Mouse (Mus musculus) T-helper 2 cell (primary cell): ENCODE data around the gene T.
"Not testable (repeated sequence)": the region's sequence is repeated elsewhere in the genome, so short reads cannot be mapped to it uniquely, and the experiment has no call there.

Experiments used
- in situ Hi-C: fragments of 300-600 bp; cut with MboI, MseI; formaldehyde crosslinking; loops from one replicate; pipeline ENCODE4 v1.15.1; 2025; ENCODE audit warnings: high pct_unique_total_duplicates

T gene

DNA sequence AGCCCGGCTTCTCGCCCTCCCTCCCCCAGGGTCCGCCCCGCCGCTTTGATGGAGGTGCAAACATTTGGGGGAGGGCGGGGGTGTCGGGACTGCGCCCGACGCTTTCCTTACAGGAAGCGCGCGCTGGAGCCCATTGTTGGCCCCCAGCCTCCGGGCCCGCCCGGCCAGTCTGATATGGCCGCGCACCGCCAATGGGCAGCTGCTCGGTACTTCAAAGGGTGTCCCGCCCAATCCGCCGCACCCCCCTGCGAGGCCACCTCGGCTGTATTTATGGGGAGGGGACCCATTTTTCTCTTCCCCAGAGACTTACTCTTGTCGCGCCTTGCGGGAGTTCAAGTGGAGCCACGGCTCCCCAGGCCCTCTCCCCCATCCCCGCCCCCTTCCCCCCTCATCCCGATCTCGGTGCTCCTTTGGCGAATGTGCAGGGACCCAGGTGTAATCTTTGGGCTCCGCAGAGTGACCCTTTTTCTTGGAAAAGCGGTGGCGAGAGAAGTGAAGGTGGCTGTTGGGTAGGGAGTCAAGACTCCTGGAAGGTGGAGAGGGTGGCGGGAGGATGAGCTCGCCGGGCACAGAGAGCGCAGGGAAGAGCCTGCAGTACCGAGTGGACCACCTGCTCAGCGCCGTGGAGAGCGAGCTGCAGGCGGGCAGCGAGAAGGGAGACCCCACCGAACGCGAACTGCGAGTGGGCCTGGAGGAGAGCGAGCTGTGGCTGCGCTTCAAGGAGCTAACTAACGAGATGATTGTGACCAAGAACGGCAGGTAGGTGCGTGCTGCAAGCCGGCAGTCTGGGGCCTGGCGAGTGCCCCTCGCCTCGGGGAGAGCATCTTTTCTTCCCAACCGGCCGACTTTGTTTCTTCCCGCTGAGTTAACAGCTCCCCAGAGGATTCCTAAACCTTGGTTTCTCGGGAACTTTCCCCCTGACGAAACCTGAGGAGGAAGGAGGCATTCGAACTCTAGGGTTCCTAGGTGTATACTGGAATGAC, at the start of gene T:
Gene T (plus strand): TSS at position 446 of the 983 bp plus-strand sequence.
- in situ Hi-C loops, result no loop called here

DNA sequence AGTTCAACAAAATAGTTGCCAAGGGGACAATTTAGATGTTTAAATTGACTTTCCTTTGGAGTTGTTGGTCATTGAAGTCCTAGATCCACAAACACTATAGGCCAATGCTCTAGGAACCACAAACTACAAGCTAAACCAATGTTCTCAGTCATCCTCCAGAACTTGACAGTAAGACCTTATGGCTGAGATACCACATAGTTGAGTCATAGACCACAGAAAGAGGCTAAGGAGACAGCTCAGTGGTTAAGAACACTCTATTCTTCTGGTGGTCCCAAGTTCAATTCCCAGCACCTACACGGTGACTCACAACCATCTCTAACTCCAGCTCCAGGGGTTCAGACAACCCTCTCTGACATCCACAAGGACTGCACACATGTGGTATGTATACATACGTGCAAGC, 48.8 kb upstream of the T start:
- in situ Hi-C loops, result loop anchor here (10.0 kb wide), 1 partner anchor 121 kb away; no protein-coding TSS in a partner anchor

DNA sequence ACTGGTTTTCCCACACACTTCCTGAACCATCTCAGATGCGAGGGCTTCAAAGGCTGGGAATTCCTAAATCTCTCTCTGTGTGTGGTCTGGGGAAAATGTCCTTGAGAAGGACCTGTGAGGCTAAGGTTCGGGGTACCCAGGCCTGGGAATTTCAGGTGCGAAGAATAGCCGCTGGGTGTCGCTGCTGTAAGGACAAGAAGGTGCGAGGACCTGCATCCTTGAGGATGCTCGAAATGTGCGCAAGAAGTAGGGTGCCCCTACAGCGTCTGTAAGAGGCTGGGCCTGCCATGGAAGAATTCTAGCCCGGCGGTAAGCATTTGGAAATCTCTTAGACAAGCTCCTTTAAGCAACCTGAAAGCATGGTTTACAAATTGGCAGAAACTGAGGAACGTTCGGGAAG, 45.8 kb upstream of the T start:
- in situ Hi-C loops, result loop anchor here (10.0 kb wide), 1 partner anchor 124 kb away; no protein-coding TSS in a partner anchor

DNA sequence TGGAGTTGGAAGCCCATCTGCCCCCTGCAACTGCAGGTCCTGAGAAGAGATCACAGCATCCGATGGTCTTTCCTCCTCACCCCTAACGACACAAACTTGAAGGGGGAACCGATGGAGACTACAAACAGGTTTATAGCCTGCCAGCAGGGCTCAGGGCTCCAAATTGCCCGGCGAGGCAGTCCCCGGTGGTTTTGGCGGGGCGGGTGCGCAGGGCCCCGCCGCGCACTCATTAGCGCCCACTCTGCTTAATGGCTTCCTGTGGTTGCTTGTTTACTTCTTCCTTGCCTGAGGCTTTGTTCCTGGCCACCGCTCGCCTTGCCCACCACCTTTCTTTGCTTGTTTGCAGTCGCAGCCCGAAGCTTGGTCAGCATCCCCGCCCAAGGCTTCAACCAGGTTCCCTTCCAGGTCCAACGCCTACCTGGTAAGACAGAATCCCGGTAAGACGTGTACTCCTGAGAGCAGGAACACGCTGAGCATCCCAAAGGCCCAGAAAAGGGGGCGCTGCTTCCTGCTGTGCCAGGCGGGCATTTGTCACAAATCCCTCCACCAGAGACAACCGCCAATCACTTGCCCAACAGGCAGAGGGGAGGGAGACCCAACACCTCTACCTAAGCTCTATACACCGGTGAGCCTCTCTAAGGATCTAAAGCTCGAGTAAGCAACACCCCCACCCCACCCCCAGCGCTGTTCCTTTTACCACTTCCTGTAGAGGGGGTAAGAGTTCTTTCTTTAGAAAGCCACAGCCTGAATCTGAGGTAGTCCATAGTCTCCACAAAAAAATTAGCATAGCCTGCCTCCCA, 45.0 kb upstream of the T start:
- in situ Hi-C loops, result loop anchor here (10.0 kb wide), 1 partner anchor 124 kb away; no protein-coding TSS in a partner anchor

DNA sequence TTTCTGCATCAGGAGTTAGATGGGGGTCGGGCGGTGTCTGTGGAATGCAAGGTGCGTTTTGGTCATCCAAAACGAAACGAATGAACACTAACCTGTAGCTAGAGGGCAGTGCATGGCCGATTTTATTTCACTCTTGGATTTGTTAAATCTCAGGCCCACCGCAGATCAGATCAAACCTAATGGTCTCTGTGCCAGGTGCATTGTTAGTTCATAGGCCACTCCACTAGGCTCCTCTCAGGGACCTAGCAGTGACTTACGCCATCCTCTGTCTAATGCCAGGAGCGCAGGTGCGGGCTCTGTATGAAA, 44.5 kb upstream of the T start:
- in situ Hi-C loops, result loop anchor here (10.0 kb wide), 1 partner anchor 125 kb away; no protein-coding TSS in a partner anchor

DNA sequence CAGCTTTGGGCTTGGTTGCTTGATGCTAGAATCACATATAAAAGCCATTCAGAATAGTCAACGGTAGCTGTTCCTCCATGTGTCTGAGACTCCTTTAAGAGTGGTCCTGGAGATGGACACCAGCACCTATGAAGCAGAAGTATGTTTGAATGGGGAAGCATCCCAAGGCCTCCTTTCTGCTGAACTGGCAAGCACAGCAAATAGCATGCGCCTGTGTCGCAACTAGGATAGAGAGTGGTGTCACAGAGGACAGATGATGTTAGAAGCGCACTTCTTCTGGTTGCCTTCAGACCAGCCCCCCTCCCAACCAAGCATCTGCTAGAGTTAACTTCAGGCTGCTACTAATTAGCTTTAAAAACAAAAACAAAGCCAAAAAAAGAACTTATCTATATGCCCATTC, 43.7 kb upstream of the T start:
- in situ Hi-C loops, result no loop called here

DNA sequence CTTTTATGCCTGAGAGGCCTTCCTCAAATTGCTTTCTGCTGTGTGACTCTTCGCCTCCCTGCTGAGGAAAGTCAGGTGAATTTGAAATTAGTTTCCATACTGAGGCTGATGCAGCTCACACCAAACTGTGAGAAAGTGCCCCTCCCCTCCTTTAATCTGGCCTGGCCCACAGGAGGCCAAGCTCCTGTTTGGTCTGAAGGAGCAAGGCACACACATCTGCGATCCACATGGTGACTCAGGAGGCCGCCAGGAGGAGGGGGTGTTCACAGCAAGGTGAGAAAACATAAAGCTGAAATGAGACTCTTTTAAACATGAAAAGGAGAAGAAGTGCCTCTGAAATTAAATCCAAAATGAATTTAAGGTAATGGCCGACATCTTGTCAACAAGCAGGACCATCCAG, 37.9 kb upstream of the T start:
- in situ Hi-C loops, result no loop called here

DNA sequence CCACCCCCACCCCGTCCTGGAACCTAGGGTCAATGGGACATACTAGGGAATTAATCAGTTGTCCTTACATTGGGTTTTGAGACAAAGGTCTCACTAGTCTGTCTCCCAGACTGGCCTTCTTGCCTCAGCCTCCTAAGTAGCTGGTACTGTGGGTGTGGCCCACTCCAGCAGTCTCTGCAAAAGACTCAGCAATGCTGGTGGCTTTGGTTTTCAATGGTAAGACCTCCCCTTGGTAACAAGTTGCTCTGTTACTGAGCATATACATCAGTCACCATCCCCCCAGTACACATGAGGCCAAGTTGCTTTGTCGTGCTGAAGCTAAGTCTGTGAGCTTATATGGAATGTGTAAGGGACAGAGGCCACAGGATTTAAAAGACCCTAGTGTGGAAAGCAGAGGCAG, 36.3 kb upstream of the T start:
- in situ Hi-C loops, result no loop called here

DNA sequence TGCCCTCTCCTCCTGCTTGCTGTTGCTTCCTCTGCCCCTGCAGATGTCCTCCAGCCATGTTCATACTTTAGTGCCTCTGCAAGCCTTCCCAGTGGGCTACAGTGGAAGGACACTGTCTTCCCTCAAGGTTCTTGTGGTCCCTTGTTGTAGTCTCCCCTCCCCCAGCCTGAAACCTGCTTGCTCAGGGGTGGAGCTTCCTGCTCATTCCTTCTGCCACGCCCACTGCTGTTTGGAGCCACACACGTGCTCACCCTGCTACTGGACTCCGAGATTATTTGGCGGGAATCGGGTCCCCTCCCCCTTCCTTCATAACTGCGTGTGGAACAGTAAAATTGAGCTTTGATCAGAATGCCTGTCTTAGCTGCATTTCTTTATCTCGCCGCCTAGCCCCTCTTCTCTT, 30.3 kb upstream of the T start:
- in situ Hi-C loops, result not testable (repeated sequence)

DNA sequence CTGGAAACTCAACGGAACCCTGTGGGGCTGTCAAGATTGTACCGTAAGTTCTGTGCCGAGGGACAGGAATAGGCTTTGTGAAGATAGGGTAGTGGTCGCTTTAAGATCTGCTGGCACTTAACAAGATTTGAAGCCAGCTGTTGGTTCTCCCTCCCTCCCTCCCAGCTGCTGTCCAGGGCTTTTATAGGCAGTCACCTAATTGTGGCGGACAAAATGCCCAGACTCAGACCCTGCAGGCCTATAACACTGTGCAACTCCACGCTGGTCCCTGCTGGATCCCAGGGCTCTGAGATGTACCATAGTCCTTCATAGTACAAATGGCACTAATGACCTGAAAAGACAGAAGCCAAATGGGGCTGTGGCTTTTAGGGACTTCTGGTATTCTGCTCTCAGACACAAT, 27.9 kb upstream of the T start:
- in situ Hi-C loops, result no loop called here

DNA sequence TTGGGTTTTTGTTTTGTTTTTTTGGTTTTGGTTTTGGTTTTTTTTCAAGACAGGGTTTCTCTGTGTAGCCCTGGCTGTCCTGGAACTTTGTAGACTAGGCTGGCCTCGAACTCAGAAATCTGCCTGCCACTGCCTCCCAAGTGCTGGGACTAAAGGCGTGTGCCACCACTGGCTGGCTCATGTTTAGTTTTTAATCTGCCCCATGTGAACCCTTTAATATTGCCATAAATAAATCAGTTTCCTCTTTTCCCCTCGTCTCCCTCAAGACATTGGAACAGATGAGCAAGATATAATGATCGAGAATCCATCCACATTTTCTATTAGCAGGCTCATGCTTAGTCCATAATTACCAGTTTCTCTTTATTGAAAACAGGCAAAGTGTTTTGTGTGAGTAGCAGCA, 26.2 kb upstream of the T start:
- in situ Hi-C loops, result not testable (repeated sequence)

DNA sequence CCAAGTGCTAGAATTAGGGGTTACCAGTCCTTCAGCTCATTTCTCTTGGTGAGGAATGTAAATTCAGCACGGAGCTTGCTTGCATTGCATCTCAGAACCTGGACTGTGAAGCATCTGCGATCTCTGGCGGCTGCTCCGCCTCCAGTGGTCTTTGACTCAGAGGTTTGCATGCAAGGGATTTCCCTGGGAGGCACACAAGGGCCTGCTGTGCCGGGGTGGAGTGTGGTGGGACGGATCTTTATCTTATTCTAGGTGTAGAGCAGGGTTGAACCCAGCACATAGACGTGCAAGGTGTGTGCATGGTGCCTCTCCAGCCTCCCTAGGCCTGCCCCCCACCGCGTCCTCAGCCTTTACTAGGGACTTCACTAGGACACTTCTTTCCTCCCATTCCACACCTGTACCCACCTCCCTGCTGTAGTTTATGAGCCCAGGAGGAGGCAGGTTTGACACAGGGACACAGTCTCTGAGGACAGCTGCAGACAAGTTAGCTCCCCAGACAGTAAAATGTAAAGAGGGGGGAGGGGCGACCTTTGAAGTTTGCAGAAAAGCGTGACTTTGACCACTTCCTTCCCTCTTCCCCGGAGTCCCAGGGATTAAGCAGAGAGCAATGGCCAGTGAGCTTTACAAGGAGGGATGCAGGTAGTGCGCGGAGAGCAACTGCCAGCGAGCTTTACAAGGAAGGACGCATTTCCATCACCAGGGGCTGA, 25.5 kb upstream of the T start:
- in situ Hi-C loops, result no loop called here

DNA sequence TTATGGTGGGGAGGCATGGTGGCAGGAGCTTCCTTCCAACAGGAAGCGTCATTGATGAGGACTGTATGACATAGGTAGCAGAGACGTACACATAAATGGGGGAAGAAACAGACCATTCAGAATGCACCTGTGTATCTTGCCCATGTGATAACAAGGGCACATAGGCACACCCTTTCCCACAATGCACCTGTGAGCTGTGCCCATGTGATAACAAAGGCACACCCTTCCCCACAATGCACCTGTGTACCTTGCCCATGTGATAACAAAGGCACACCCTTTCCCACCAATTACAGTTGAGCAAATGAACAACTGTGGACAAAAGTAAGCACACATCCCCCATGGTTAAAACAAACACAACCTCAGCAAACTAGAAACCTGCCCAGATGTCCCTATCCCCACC, 23.9 kb upstream of the T start:
- in situ Hi-C loops, result no loop called here

DNA sequence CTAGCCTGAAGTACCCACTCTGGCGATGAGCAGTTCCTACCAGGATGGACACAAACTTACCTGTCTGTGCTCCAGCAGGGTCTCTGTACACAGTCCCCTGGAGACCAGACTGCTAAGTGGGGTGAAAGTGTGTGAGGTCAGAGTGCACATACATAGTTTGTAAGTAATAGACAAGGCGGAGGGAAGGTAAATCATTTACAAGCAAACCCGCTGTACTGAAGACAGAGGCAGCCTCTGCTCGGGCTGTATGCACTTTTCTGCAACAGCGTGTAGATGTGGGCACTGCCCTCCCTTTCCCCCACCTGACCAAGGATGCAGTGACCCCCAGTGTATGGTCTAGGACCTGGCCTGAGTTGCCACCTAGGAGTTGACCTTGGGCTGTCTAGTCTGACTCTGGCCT, 20.6 kb upstream of the T start:
- in situ Hi-C loops, result no loop called here

DNA sequence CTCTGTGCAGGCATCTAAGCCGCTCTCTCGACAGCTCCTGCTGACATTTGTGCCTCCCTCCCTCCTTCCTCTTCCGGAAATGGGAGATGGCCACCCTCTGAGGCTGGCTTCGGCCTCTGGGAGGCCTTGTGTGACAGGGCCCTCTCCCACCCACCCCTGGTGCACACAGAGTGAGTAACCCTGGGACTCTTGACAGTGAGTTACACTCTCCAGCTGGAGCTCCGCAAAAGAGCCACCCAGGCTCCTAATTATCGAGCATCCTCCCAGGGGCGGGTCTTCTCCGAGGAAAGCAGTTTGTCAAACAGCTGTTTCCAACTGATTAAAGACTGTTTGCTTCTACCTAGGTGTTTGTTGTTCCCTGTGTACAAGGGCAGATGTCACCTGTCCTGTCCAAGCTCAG, 18.7 kb upstream of the T start:
- in situ Hi-C loops, result no loop called here

DNA sequence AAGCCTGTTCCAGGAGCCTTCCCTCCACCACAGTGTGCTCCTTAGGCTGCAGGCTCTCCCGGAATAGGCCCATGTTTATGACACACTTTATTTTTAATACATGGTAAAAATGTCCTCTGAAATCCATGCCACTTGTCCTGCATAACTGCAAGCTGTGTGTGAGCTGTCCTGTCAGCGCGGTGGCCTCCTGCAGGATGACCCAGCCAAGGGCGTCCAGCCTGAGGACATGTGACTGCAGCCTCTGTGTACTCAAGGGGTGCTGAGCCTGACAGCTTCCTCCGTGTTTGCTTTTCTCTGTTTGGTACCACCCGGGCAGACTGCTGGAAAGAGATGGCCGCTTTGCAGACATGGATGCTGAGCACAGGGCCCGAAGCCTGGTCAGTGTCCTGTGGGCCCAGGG, 17.4 kb upstream of the T start:
- in situ Hi-C loops, result no loop called here

DNA sequence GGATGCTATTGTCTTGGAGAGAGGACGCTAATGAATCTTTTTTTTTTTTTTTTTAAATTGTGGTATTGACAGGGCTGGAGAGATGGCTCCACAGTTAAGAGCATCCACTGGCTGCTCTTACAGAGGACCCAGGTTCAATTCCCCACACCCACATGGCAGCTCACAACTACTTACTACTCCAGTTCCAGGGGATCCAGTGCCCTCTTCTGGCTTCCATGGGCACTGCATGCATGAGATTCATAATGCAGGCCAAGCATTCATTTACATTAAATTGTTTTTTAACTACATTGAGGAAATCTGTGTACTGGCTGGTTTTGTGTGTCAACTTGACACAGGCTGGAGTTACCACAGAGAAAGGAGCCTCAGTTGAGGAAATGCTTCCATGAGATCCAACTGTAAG, 13.5 kb upstream of the T start:
- in situ Hi-C loops, result no loop called here

DNA sequence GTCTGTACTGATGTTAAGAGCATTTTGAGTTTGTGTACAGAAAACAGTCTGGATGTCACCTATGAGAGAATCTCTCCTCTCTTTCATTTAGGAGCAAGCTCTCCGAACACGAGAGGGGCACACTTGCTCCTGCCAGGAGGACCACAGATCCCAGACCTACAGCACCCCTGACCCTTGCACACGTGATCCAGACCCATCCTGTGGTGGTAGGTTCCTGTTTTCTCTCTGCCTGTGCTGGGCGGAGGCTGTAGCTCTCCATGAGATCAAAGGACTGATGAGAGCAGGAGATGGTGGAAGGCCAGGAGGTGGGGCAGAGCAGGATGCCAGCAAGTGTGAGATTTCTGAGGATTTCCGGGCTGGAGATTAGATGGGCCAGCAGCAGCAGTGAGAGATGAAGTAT, 12.7 kb upstream of the T start:
- in situ Hi-C loops, result no loop called here

DNA sequence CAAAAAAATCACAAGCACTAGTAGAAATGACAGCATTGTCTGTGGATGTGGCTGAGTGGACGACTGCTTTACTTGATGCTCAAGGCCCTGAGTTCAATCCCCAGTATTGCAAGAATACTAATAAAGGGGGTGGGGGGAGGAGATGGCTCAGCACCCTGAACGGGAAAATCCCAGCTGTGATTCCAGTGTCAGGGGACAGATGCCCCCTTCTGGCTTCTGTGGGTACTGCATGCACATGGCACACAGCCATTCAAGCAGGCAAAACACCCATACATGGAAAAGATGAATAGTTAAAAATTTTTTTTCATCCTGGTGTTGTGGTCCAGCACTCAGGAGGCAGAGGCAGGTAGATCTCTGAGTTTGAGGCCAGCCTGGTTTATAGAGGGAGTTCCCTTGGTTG, 10.9 kb upstream of the T start:
- in situ Hi-C loops, result no loop called here

DNA sequence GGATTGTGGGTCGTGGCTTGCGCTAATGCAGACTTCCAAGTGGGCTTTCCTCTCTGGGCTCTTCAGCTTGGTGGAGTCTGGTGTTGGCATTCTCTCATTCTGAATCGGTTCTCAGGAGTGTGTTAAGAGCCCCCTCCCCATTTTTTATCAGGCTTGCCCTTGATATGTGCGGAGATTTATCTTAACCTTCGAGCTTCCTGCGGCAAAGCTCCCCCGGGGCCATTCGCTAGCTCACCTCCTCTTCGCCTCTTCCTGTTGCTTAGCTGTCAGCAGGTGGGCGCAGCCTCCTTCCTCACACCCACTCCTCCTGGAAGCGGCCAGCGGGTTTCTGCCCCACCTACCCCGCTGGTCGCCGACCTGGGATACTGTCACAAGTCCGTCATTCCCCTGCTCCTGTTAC, 4.8 kb upstream of the T start:
- in situ Hi-C loops, result no loop called here

DNA sequence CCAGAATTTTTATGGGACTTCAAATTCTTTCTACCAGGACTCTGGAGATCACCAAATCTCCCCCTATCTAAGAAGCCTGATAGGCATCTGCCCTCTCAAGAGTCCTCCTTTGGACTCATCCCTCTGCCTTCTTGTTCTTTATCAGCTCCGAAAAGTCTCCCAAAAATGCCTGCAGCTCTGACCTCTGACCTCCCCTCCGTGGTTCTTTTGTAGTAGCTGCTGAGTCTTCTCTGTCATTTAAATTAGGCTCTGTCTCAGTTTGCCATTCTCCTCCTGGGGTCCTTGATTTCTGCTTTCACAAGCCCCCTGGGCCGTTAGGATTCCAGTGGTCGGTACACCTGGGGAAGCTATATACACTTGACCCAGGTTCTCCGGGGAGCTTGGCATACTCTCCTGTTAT, 4.3 kb upstream of the T start:
- in situ Hi-C loops, result no loop called here

DNA sequence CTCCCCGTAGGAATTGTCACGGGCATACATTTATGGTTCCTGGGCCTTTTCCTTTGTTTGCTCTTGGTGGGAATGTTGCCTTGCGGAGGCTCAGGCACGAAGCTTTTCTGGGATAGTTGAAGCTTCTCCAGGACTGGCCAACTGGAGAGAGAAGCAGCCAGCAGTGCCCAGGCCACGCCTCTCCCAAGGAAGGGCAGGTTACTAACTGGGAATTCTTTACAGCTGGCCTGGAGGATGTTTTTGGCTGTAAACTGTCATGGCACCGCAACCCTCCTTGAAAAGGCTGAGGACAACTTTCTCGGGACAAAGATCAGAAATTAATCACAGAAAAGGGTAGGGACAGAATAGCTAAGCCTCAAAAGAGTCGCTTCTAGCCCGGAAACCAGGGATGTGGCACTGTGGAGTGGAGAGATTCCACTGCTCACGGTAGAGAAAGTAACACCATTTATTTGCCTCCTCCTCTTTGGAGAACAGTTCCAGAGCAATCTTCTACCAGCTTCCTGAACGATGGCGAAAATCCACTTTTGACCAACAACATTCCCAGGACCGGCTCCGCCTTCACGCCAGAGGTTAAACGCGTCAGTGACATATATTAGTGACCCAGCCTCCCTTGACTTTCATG, 1.9 kb upstream of the T start:
- in situ Hi-C loops, result no loop called here
